Mouse (Mus musculus) myocyte (in vitro differentiated cells): Measurements from ENCODE around the gene Fkbp8.

Source experiments
- E2F4 ChIP-seq: IDR thresholded peaks from one replicate; pipeline ENCODE4 v1.6.1; 2011; ENCODE audit warnings: mild to moderate bottlenecking, control low read depth, moderate library complexity; ENCODE audit not compliant: insufficient read depth
- MYOD1 ChIP-seq, 3 experiments: IDR thresholded peaks; one replicate each; pipeline ENCODE4 v1.6.1; 2011; ENCODE audit warnings: control low read depth in 2 of 3, low read depth in 2 of 3, mild to moderate bottlenecking in 2 of 3, moderate library complexity in 1 of 3; ENCODE audit not compliant: insufficient read length in 2 of 3, control insufficient read depth in 1 of 3
- MYOG ChIP-seq, 3 experiments: IDR thresholded peaks; one replicate each; pipeline ENCODE4 v1.6.1; 2011; ENCODE audit warnings: control low read depth in 2 of 3, low read depth in 2 of 3, mild to moderate bottlenecking in 2 of 3; ENCODE audit not compliant: insufficient read length in 2 of 3, control insufficient read depth in 1 of 3, insufficient read depth in 1 of 3
- POLR2A ChIP-seq: IDR thresholded peaks from one replicate; pipeline ENCODE4 v1.6.1; 2011; ENCODE audit warnings: low read depth, mild to moderate bottlenecking, control low read depth, moderate library complexity; ENCODE audit not compliant: insufficient read length
- POLR2AphosphoS2 ChIP-seq: IDR thresholded peaks from one replicate; pipeline ENCODE4 v1.6.1; 2011; ENCODE audit warnings: low read depth, control low read depth; ENCODE audit not compliant: insufficient read length

- no peak for TF ChIP-seq MYOG (IDR thresholded peaks at IDR 0.05; ENCODE audit: control insufficient read depth in 1 of 3, insufficient read depth in 1 of 3, insufficient read length in 2 of 3, low read depth in 2 of 3)
- no peak for TF ChIP-seq E2F4
- TF ChIP-seq POLR2AphosphoS2 = no peak
- no peak for TF ChIP-seq POLR2A
- no peak for TF ChIP-seq MYOD1 (IDR thresholded peaks at IDR 0.05; ENCODE audit: control insufficient read depth in 1 of 3, insufficient read length in 2 of 3, low read depth in 2 of 3)
Observed at GRCm38 (mm10) chr8:70512253-70512903, 15.1 kb upstream of the Fkbp8 start.
